Mouse (Mus musculus) thymus, postnatal 36 days (tissue): ENCODE data around the gene Olfr1094.

Experiments
- DNase-seq, 2 experiments: peaks; one replicate each; pipeline ENCODE4 v3.0.0; 2022; ENCODE audit warnings: mixed read lengths in 2 of 2

Olfr1094 gene

DNA sequence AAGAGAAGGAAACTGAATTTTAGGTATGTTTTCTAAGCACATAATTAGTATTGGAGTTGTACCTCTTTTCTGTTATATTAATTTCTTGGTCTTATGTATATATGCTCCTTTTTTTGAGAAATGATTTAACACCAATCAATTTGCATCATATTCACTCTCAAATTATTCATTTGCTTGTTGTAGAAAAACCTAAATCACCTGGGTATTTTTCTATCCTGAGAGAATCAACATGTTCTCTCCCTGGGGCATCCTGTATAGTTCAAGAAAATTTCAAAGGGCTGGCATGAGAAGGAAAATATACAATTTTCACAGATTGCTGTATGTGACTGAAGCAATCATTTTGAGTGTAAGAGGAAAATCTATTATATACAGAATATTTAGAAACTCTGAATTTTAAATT lies at the start of gene Olfr1094:
Olfr1094 (plus strand) TSS at position 301 of the 400 bp plus-strand sequence.
- no peak for DNase-seq

DNA sequence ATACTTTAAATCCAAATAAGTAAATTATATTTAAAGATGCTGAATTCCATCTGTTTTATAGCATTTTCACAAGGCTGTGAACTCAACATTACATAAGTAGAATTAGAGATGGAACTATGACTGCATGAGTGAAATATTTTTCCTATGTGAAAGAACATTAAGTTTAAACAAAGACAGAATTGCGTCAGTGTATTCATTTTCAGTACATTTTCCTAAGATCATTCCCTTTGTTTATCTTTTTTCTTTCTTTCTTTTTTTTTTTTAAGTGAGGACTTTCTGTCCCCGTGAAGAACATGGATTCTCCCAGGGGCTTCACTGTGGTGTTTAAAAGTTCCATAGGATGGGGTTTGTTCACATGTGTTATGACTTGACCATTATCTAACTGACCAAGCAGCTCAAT lies 42.3 kb upstream of the Olfr1094 start, which contains the start of gene Olfr1093:
Olfr1093 (plus strand) TSS at position 301 of the 400 bp plus-strand sequence.
- no peak for DNase-seq

GRCm38 (mm10) chr2:86809918-86810317 lies 14.5 kb upstream of the Olfr1094 start, which contains the start of gene Olfr141:
TSS of gene Olfr141 (minus strand) at chr2:86810018.
- no peak for DNase-seq

- DNase-seq: no peak
Measured at GRCm38 (mm10) chr2:86851596-86851995, 27.1 kb downstream of the Olfr1094 start, which contains the start of gene Olfr1095. TSS of gene Olfr1095 (minus strand) at chr2:86851696.

GRCm38 (mm10) chr2:86874702-86875101 lies 50.2 kb downstream of the Olfr1094 start, which contains the start of gene Gm13723:
TSS of gene Gm13723 (minus strand) at chr2:86874802.
- no peak for DNase-seq
